Mouse (Mus musculus): Measurements from ENCODE around the gene Sos1. TPM values are rescaled to one million over a fixed set of nuclear protein-coding genes. Genes with fewer than 3 reads are reported as not detected.
"Not testable (repeated sequence)": the region's sequence is repeated elsewhere in the genome, so short reads cannot be mapped to it uniquely, and the experiment has no call there.

The Sos1 gene
- total RNA-seq, 1 experiment from 2014 or later, result 24.5 TPM

- DNase-seq, result no peak
Observed at GRCm38 (mm10) chr17:80420998-80421397, 59.3 kb downstream of the Sos1 start.

- no peak for DNase-seq
Observed at GRCm38 (mm10) chr17:80418572-80419210, 61.6 kb downstream of the Sos1 start.

GRCm38 (mm10) chr17:80411182-80411581 lies 69.1 kb downstream of the Sos1 start:
- DNase-seq, result no peak

GRCm38 (mm10) chr17:80398243-80398642 lies 82.0 kb downstream of the Sos1 start:
- DNase-seq, result no peak

- DNase-seq, result peak; percentile 74
Observed at GRCm38 (mm10) chr17:80391423-80392403, 88.5 kb downstream of the Sos1 start.

- no peak for DNase-seq
Observed at GRCm38 (mm10) chr17:80390024-80390423, 90.2 kb downstream of the Sos1 start.

GRCm38 (mm10) chr17:80385671-80386070 lies 94.6 kb downstream of the Sos1 start:
- DNase-seq, result no peak

- DNase-seq, result not testable (repeated sequence)
Observed at GRCm38 (mm10) chr17:80378386-80378785, 101.9 kb downstream of the Sos1 start.

GRCm38 (mm10) chr17:80373726-80374096 lies 106.5 kb downstream of the Sos1 start:
- DNase-seq, result no peak

GRCm38 (mm10) chr17:80372989-80373725 lies 107.1 kb downstream of the Sos1 start, which contains the start of gene Gm10190:
Gm10190 (minus strand) TSS chr17:80373541.
- peak; percentile 93 for DNase-seq

GRCm38 (mm10) chr17:80368606-80369005 lies 111.6 kb downstream of the Sos1 start:
- DNase-seq, result no peak

- DNase-seq, result peak; percentile 35
Observed at GRCm38 (mm10) chr17:80367276-80367675, 113.0 kb downstream of the Sos1 start.

- DNase-seq, result no peak
Observed at GRCm38 (mm10) chr17:80360245-80360644, 120.0 kb downstream of the Sos1 start.

- DNase-seq, result no peak
Observed at GRCm38 (mm10) chr17:80347234-80347633, 133.0 kb downstream of the Sos1 start.

- DNase-seq, result no peak
Observed at GRCm38 (mm10) chr17:80346591-80347125, 133.6 kb downstream of the Sos1 start.

GRCm38 (mm10) chr17:80345277-80345676 lies 135.0 kb downstream of the Sos1 start:
- no peak for DNase-seq

Other genes starting within 250 kb of the Sos1 start
- 12.7 and 17.2 TPM in 2 replicates for gene Morn2, start 190.2 kb downstream of the Sos1 start, total RNA-seq (2021)
- gene Dhx57, start 190.0 kb downstream of the Sos1 start, total RNA-seq (2021), result 12.9 and 16.9 TPM in 2 replicates
- 1.1 and 2.0 TPM in 2 replicates for gene Arhgef33, start 173.0 kb downstream of the Sos1 start, total RNA-seq (2021)
- 1.4 TPM in 1 of 2 replicates, not detected in the other for gene Gm10190, start 106.9 kb downstream of the Sos1 start, total RNA-seq (2021)
- 0.15 TPM in 2 replicates for gene Cdkl4, start 97.4 kb upstream of the Sos1 start, total RNA-seq (2021)
- 42.5 and 44.8 TPM in 2 replicates for gene Map4k3, start 248.0 kb upstream of the Sos1 start, total RNA-seq (2021)